Mouse (Mus musculus): ENCODE measurements around the gene Tmem266. TPM values are rescaled to one million over a fixed set of nuclear protein-coding genes. Genes with fewer than 3 reads are reported as not detected.

Tmem266 gene
- polyA plus RNA-seq, 1 experiment from 2014 or later = 1.3 TPM

GRCm38 (mm10) chr9:55308455-55308854, 18.3 kb upstream of the Tmem266 start:
- no peak for TF ChIP-seq CTCF (IDR thresholded peaks at IDR 0.05)
- CTCF ChIA-PET = interaction anchor here (1.3 to 3.7 kb wide), 2 partner anchors 77 to 196 kb away, joined by 3 to 29 read pairs; no protein-coding TSS in a partner anchor
- in situ Hi-C loops (cut with MboI; ENCODE audit: low pct_unique_long_range_greater_than_20kb) = loop anchor here (5.0 kb wide), 1 partner anchor 196 kb away; no protein-coding TSS in a partner anchor
- POLR2A ChIA-PET = no interaction called here
- DNase-seq (ENCODE audit: low read depth, low spot score) (no peak), ATAC-seq (no peak)
- H3K27me3 ChIP-seq = no peaks in the 10 kb centered on the region

GRCm38 (mm10) chr9:55311560-55311959, 15.2 kb upstream of the Tmem266 start:
- POLR2A ChIA-PET = no interaction called here
- DNase-seq (ENCODE audit: low read depth, low spot score) (no peak), ATAC-seq (peak; percentile 74)
- CTCF ChIA-PET = interaction anchor here (0.8 to 3.9 kb wide), 21 partner anchors 11 to 289 kb away, joined by 3 to 29 read pairs (median 4); no protein-coding TSS in a partner anchor
- H3K27me3 ChIP-seq = no peaks in the 10 kb centered on the region
- in situ Hi-C loops (cut with MboI; ENCODE audit: low pct_unique_long_range_greater_than_20kb) = loop anchor here (5.0 to 10.0 kb wide), 2 partner anchors 259 to 287 kb away; partner anchors contain the start of gene Chrna3
- TF ChIP-seq CTCF (IDR thresholded peaks at IDR 0.05) = peak; percentile 89

GRCm38 (mm10) chr9:55313619-55314261, 13.0 kb upstream of the Tmem266 start:
- CTCF ChIA-PET = no interaction called here
- no peak for DNase-seq (ENCODE audit: low read depth, low spot score)
- H3K27me3 ChIP-seq = peaks cover 3% of the 10 kb centered on the region
- no peak for ATAC-seq
- in situ Hi-C loops (cut with MboI; ENCODE audit: low pct_unique_long_range_greater_than_20kb) = loop anchor here (5.0 to 10.0 kb wide), 2 partner anchors 261 to 289 kb away; partner anchors contain the start of gene Chrna3
- TF ChIP-seq CTCF (IDR thresholded peaks at IDR 0.05) = no peak
- POLR2A ChIA-PET = interaction anchor here (0.6 kb wide), 1 partner anchor 32 kb away, joined by 5 read pairs; no protein-coding TSS in a partner anchor

- POLR2A ChIA-PET = no interaction called here
Measured at GRCm38 (mm10) chr9:55322641-55323040, 4.1 kb upstream of the Tmem266 start.

GRCm38 (mm10) chr9:55324085-55324484, 2.6 kb upstream of the Tmem266 start:
- H3K27me3 ChIP-seq = peaks cover 37% of the 10 kb centered on the region
- in situ Hi-C loops (cut with MboI; ENCODE audit: low pct_unique_long_range_greater_than_20kb) = no loop called here
- ChIA-PET CTCF (interaction anchor here (0.8 to 1.4 kb wide), 2 partner anchors 58 to 67 kb away, joined by 3 to 4 read pairs; no protein-coding TSS in a partner anchor), POLR2A (no interaction called here)
- ATAC-seq (no peak), DNase-seq (ENCODE audit: low read depth, low spot score) (no peak)
- no peak for TF ChIP-seq CTCF (IDR thresholded peaks at IDR 0.05)

More at GRCm38 (mm10) chr9:55322641-55323040, 4.1 kb upstream of the Tmem266 start:
- in situ Hi-C loops (cut with MboI; ENCODE audit: low pct_unique_long_range_greater_than_20kb) = no loop called here
- CTCF ChIA-PET = interaction anchor here (2.1 kb wide), 1 partner anchor 11 kb away, joined by 5 read pairs; no protein-coding TSS in a partner anchor
- peaks cover 36% of the 10 kb centered on the region for H3K27me3 ChIP-seq
- DNase-seq (ENCODE audit: low read depth, low spot score) (no peak), ATAC-seq (no peak)
- no peak for TF ChIP-seq CTCF (IDR thresholded peaks at IDR 0.05)

GRCm38 (mm10) chr9:55324516-55324915, 2.2 kb upstream of the Tmem266 start:
- ChIA-PET POLR2A (no interaction called here), CTCF (interaction anchor here (1.4 kb wide), 1 partner anchor 66 kb away, joined by 4 read pairs; no protein-coding TSS in a partner anchor)
- peak; percentile 46 for TF ChIP-seq CTCF (IDR thresholded peaks at IDR 0.05)
- DNase-seq (ENCODE audit: low read depth, low spot score) (no peak), ATAC-seq (no peak)
- in situ Hi-C loops (cut with MboI; ENCODE audit: low pct_unique_long_range_greater_than_20kb) = no loop called here
- H3K27me3 ChIP-seq = peaks cover 39% of the 10 kb centered on the region

GRCm38 (mm10) chr9:55325061-55325460, 1.7 kb upstream of the Tmem266 start:
- in situ Hi-C loops (cut with MboI; ENCODE audit: low pct_unique_long_range_greater_than_20kb) = no loop called here
- ATAC-seq = no peak
- POLR2A ChIA-PET = no interaction called here
- DNase-seq (ENCODE audit: low read depth, low spot score) = no peak
- H3K27me3 ChIP-seq = peaks cover 39% of the 10 kb centered on the region
- TF ChIP-seq CTCF (IDR thresholded peaks at IDR 0.05) = no peak
- CTCF ChIA-PET = no interaction called here

GRCm38 (mm10) chr9:55325564-55326514, 874 bp upstream of the Tmem266 start:
- in situ Hi-C loops (cut with MboI; ENCODE audit: low pct_unique_long_range_greater_than_20kb) = no loop called here
- ATAC-seq = no peak
- no peak for TF ChIP-seq CTCF (IDR thresholded peaks at IDR 0.05)
- ChIA-PET CTCF (no interaction called here), POLR2A (interaction anchor here (0.6 kb wide), 1 partner anchor 282 kb away, joined by 3 read pairs; no protein-coding TSS in a partner anchor)
- peaks cover 39% of the 10 kb centered on the region for H3K27me3 ChIP-seq
- no peak for DNase-seq (ENCODE audit: low read depth, low spot score)

GRCm38 (mm10) chr9:55327234-55327615, 512 bp downstream of the Tmem266 start:
- H3K27me3 ChIP-seq = peaks cover 32% of the 10 kb centered on the region
- ATAC-seq (no peak), DNase-seq (ENCODE audit: low read depth, low spot score) (no peak)
- in situ Hi-C loops (cut with MboI; ENCODE audit: low pct_unique_long_range_greater_than_20kb) = no loop called here
- ChIA-PET CTCF (no interaction called here), POLR2A (no interaction called here)
- TF ChIP-seq CTCF (IDR thresholded peaks at IDR 0.05) = no peak

- DNase-seq (ENCODE audit: low read depth, low spot score) = no peak
- in situ Hi-C loops (cut with MboI; ENCODE audit: low pct_unique_long_range_greater_than_20kb) = no loop called here
Measured at GRCm38 (mm10) chr9:55328151-55328918, 1.6 kb downstream of the Tmem266 start.

More at GRCm38 (mm10) chr9:55328151-55328918, 1.6 kb downstream of the Tmem266 start:
- CTCF ChIA-PET = interaction anchor here (0.7 kb wide), 1 partner anchor 100 kb away, joined by 3 read pairs; no protein-coding TSS in a partner anchor
- no peak for ATAC-seq
- no peak for TF ChIP-seq CTCF (IDR thresholded peaks at IDR 0.05)
- peaks cover 24% of the 10 kb centered on the region for H3K27me3 ChIP-seq
- POLR2A ChIA-PET = no interaction called here

Data from Patski (cell line).